In genomic region chr5:124873096-124873495, GRCm38 (mm10) we compare ENCODE assay signal across 17 mouse cellular contexts. TPM values are rescaled to one million over a fixed set of nuclear protein-coding genes. Genes with fewer than 3 reads are reported as not detected.
A peak's percentile ranks its signal among the peaks of the same experiment; 100 is the strongest.
DNase-seq lines count a peak whose midpoint lies in the region; ATAC-seq lines count a peak whose summit lies in the region.
"Had no signal": no experiment of that assay in that cellular context is flagged by ENCODE, and none has a peak within 500 bp of the region (broad histone marks: within the 10 kb centered on the region; RNA-seq: fewer than 3 reads in every experiment).

No protein-coding gene starts in this region.

- no peaks in the 10 kb centered on the region for H3K27me3 ChIP-seq in kidney, embryonic 15.5 days
- H3K27me3 ChIP-seq: liver, embryonic 13.5 days; midbrain, embryonic 13.5 days had no signal

- peak; percentile 91 for ATAC-seq in common myeloid progenitor, adult 5-6 weeks (replicated peaks; ENCODE audit: low read depth, poor library complexity, severe bottlenecking)
- peak; percentile 45 for ATAC-seq in megakaryocyte, adult 5-6 weeks (ENCODE audit: poor library complexity, severe bottlenecking)
- no peak for ATAC-seq in kidney, embryonic 15.5 days (replicated peaks; ENCODE audit: low FRiP score)
- ATAC-seq: inflammation-experienced regulatory T-cells, adult 6 months; midbrain, embryonic 13.5 days had no signal

- peak; percentile 28 to 47 for DNase-seq in heart, adult 9 months (ENCODE audit: low spot score in 2 of 2)
- no peak for DNase-seq in heart, postnatal 4 days
- DNase-seq in B cell, adult 2 months = peak; percentile 4
- DNase-seq in kidney, postnatal 14 days = no peak
- no peak for DNase-seq in urinary bladder, postnatal 36 days (ENCODE audit: low spot score in 2 of 2)
- DNase-seq: cerebellum, adult 8-10 months; gastrocnemius, postnatal 36 days; kidney, postnatal 4 days; liver, embryonic 13.5 days; lung, postnatal 14 days had no signal

- H3K4me2 ChIP-seq in kidney, embryonic 15.5 days = no peak overlapping the region
- H3K4me2 ChIP-seq: liver, embryonic 13.5 days; midbrain, embryonic 13.5 days had no signal

- peaks cover 37% of the 10 kb centered on the region for H3K36me3 ChIP-seq in kidney, embryonic 15.5 days

- H3K9ac ChIP-seq in kidney, embryonic 15.5 days = no peak overlapping the region
- H3K9ac ChIP-seq: liver, embryonic 13.5 days; midbrain, embryonic 13.5 days had no signal

- H3K4me3 ChIP-seq in kidney, embryonic 15.5 days (replicated peaks) = no peak overlapping the region
- H3K4me3 ChIP-seq: erythroblast, embryonic 14.5 days; limb, embryonic 10.5 days; liver, embryonic 13.5 days; midbrain, embryonic 13.5 days had no signal

- H3K4me1 ChIP-seq in kidney, embryonic 15.5 days = peaks cover 49% of the 10 kb centered on the region

- no peaks in the 10 kb centered on the region for H3K9me3 ChIP-seq in kidney, embryonic 15.5 days (replicated peaks)
- H3K9me3 ChIP-seq: limb, embryonic 10.5 days; liver, embryonic 13.5 days; midbrain, embryonic 13.5 days had no signal

- 75% methylated on average over 3 of the region's 3 CpGs for WGBS in kidney, embryonic 15.5 days

- H3K27ac ChIP-seq in kidney, embryonic 15.5 days = no peak overlapping the region
- H3K27ac ChIP-seq: limb, embryonic 10.5 days; liver, embryonic 13.5 days; midbrain, embryonic 13.5 days had no signal

RNA-seq across cellular contexts. Expression of gene Zfp664, which starts 10.6 kb away (rescaled TPM):
- total RNA-seq in heart, postnatal 4 days (2021) = 10 to 100 TPM; 57.5 to 62.7 TPM
- total RNA-seq in common myeloid progenitor, adult 5-6 weeks (2017) = 30.4 and 31.2 TPM in 2 replicates
- 5.5 and 6.3 TPM in 2 replicates for total RNA-seq in megakaryocyte, adult 5-6 weeks (2015)
- 7.4 and 7.6 TPM in 2 replicates for total RNA-seq in megakaryocyte, adult 5-6 weeks (2017)
- 118 and 126 TPM in 2 replicates for polyA plus RNA-seq in kidney, embryonic 15.5 days (2015; fragmentation: Nextera tagmentation; extraction: Ambion mirVana)

RNA-seq across cellular contexts. Expression of gene Ccdc92, which starts 10.9 kb away (rescaled TPM):
- under 1 TPM; 0.68 to 0.88 TPM for total RNA-seq in heart, postnatal 4 days (2021)
- total RNA-seq in common myeloid progenitor, adult 5-6 weeks (2017) = 0.87 TPM in 1 of 2 replicates, not detected in the other
- total RNA-seq in megakaryocyte, adult 5-6 weeks (2015) = 0.16 and 0.36 TPM in 2 replicates
- total RNA-seq in megakaryocyte, adult 5-6 weeks (2017) = 0.69 and 1.1 TPM in 2 replicates
- polyA plus RNA-seq in kidney, embryonic 15.5 days (2015; fragmentation: Nextera tagmentation; extraction: Ambion mirVana) = 9.1 and 9.7 TPM in 2 replicates

Comparison
In these comparisons a context has a peak if more than half of its experiments do, and no peak if none do; other contexts are left out.
1. DNase-seq: peak in heart, adult 9 months (2 of 2) and B cell, adult 2 months (2 of 2); none in heart, postnatal 4 days (single experiment), kidney, postnatal 14 days (single experiment) and urinary bladder, postnatal 36 days (0 of 2).